Mouse (Mus musculus) kidney, embryonic 16.5 days (tissue): ENCODE data around the gene Ackr2. TPM values are rescaled to one million over a fixed set of nuclear protein-coding genes. Genes with fewer than 3 reads are reported as not detected.

ENCODE experiments used
- ATAC-seq: fragments of 200-750 bp; cut with Nextera tagmentation; 2 replicates; pipeline ENCODE4 v1.8.0; 2017; ENCODE audit warnings: moderate TSS enrichment; ENCODE audit not compliant: low FRiP score, low TSS enrichment
- H3K27ac ChIP-seq: fragments of 300-500 bp; sonication (generic); 2 replicates; pipeline ENCODE4 v1.5.1; 2014; ENCODE audit warnings: low read length
- H3K27me3 ChIP-seq: fragments of 300-500 bp; sonication (generic); 2 replicates; pipeline ENCODE4 v1.6.1; 2014; ENCODE audit warnings: low read length, control low read depth, mixed read lengths; ENCODE audit not compliant: insufficient read depth
- H3K36me3 ChIP-seq: fragments of 300-500 bp; sonication (generic); 2 replicates; pipeline ENCODE4 v1.6.1; 2014; ENCODE audit warnings: low read length, control low read depth, mixed read lengths; ENCODE audit not compliant: insufficient read depth
- H3K4me1 ChIP-seq: fragments of 300-500 bp; sonication (generic); 2 replicates; pipeline ENCODE4 v1.6.1; 2014; ENCODE audit warnings: low read length, control low read depth, mixed read lengths; ENCODE audit not compliant: insufficient read depth
- H3K4me2 ChIP-seq: fragments of 300-500 bp; sonication (generic); replicated peaks from 2 replicates; pipeline ENCODE4 v1.6.1; 2014; ENCODE audit warnings: low read depth, low read length
- H3K4me3 ChIP-seq: fragments of 300-500 bp; sonication (generic); 2 replicates; pipeline ENCODE4 v1.5.1; 2014; ENCODE audit warnings: mild to moderate bottlenecking, low read length
- H3K9ac ChIP-seq: fragments of 300-500 bp; sonication (generic); replicated peaks from 2 replicates; pipeline ENCODE4 v1.6.1; 2014; ENCODE audit warnings: low read length
- H3K9me3 ChIP-seq: fragments of 300-500 bp; sonication (generic); 2 replicates; pipeline ENCODE4 v1.6.1; 2016; ENCODE audit warnings: low read length, control low read depth
- WGBS: fragments of 180-500 bp; shearing (Covaris S2); extraction: QIAGEN DNeasy Blood & Tissue Kit; methylation state at CpG from one replicate; pipeline ENCODE4 v1.1.7; 2014; 5-methylcytosine and 5-hydroxymethylcytosine counted together
- polyA plus RNA-seq: library from polyadenylated mRNA; unstranded; fragments of >200 nt; fragmentation: Nextera tagmentation; extraction: Ambion mirVana; gene quantifications from 2 replicates; pipeline ENCODE4 v1.2.1, GENCODE M21; 2015

Ackr2 gene
- polyA plus RNA-seq, 1 experiment from 2014 or later: 0.90 TPM

GRCm38 (mm10) chr9:121867632-121868031 lies 30.5 kb upstream of the Ackr2 start:
- 78% methylated on average over 6 of the region's 6 CpGs for WGBS
- H3K9me3 ChIP-seq: no peaks in the 10 kb centered on the region
- H3K4me1 ChIP-seq: 0 out of 2 replicates have a peak, but pooled peaks cover 6% of the 10 kb centered on the region
- H3K27ac ChIP-seq: peak overlapping the region; percentile 24; the same call in 1 of the 2 replicates
- no peak overlapping the region for H3K9ac ChIP-seq
- no peak overlapping the region for H3K4me3 ChIP-seq
- H3K27me3 ChIP-seq: no peaks in the 10 kb centered on the region
- ATAC-seq: no peak
- H3K36me3 ChIP-seq: no peaks in the 10 kb centered on the region
- no peak overlapping the region for H3K4me2 ChIP-seq

GRCm38 (mm10) chr9:121868236-121868635 lies 29.9 kb upstream of the Ackr2 start:
- no peaks in the 10 kb centered on the region for H3K36me3 ChIP-seq
- H3K9me3 ChIP-seq: no peaks in the 10 kb centered on the region
- no peak overlapping the region for H3K4me2 ChIP-seq
- H3K9ac ChIP-seq: no peak overlapping the region
- H3K27ac ChIP-seq: no peak overlapping the region
- H3K27me3 ChIP-seq: no peaks in the 10 kb centered on the region
- no peak for ATAC-seq
- 0 out of 2 replicates have a peak, but pooled peaks cover 6% of the 10 kb centered on the region for H3K4me1 ChIP-seq
- H3K4me3 ChIP-seq: no peak overlapping the region
- 67% methylated on average over 6 of the region's 6 CpGs for WGBS

- Histone ChIP-seq H3K4me1 (0 out of 2 replicates have a peak, but pooled peaks cover 6% of the 10 kb centered on the region), H3K9me3 (no peaks in the 10 kb centered on the region), H3K36me3 (no peaks in the 10 kb centered on the region), H3K4me3 (no peak overlapping the region), H3K9ac (no peak overlapping the region), H3K27me3 (no peaks in the 10 kb centered on the region), H3K4me2 (no peak overlapping the region), H3K27ac (no peak overlapping the region)
- WGBS: 80% methylated on average over 5 of the region's 5 CpGs
- ATAC-seq: no peak
Observed at GRCm38 (mm10) chr9:121869432-121869831, 28.7 kb upstream of the Ackr2 start.

GRCm38 (mm10) chr9:121869973-121870515 lies 28.1 kb upstream of the Ackr2 start:
- no peaks in the 10 kb centered on the region for H3K27me3 ChIP-seq
- no peak overlapping the region for H3K4me2 ChIP-seq
- no peaks in the 10 kb centered on the region for H3K9me3 ChIP-seq
- no peaks in the 10 kb centered on the region for H3K36me3 ChIP-seq
- no peak for ATAC-seq
- H3K4me3 ChIP-seq: no peak overlapping the region
- WGBS: 45% methylated on average over 4 of the region's 4 CpGs
- H3K9ac ChIP-seq: no peak overlapping the region
- no peak overlapping the region for H3K27ac ChIP-seq
- H3K4me1 ChIP-seq: 0 out of 2 replicates have a peak, but pooled peaks cover 6% of the 10 kb centered on the region

GRCm38 (mm10) chr9:121872062-121872683 lies 26.0 kb upstream of the Ackr2 start:
- no peak for ATAC-seq
- Histone ChIP-seq H3K4me1 (0 out of 2 replicates have a peak, but pooled peaks cover 6% of the 10 kb centered on the region), H3K9me3 (no peaks in the 10 kb centered on the region), H3K4me2 (no peak overlapping the region), H3K27ac (no peak overlapping the region), H3K9ac (no peak overlapping the region), H3K36me3 (no peaks in the 10 kb centered on the region), H3K27me3 (no peaks in the 10 kb centered on the region), H3K4me3 (no peak overlapping the region)
- 76% methylated on average over 2 of the region's 2 CpGs for WGBS

GRCm38 (mm10) chr9:121873578-121873977 lies 24.6 kb upstream of the Ackr2 start:
- no peaks in the 10 kb centered on the region for H3K27me3 ChIP-seq
- no peaks in the 10 kb centered on the region for H3K9me3 ChIP-seq
- ATAC-seq: no peak
- H3K4me3 ChIP-seq: no peak overlapping the region
- H3K9ac ChIP-seq: no peak overlapping the region
- H3K36me3 ChIP-seq: no peaks in the 10 kb centered on the region
- H3K4me1 ChIP-seq: 0 out of 2 replicates have a peak, but pooled peaks cover 2% of the 10 kb centered on the region
- H3K4me2 ChIP-seq: no peak overlapping the region
- H3K27ac ChIP-seq: no peak overlapping the region

- Histone ChIP-seq H3K36me3 (no peaks in the 10 kb centered on the region), H3K4me1 (0 out of 2 replicates have a peak, but pooled peaks cover 5% of the 10 kb centered on the region), H3K9me3 (no peaks in the 10 kb centered on the region), H3K9ac (no peak overlapping the region), H3K4me3 (no peak overlapping the region), H3K27me3 (no peaks in the 10 kb centered on the region), H3K4me2 (no peak overlapping the region), H3K27ac (no peak overlapping the region)
- no peak for ATAC-seq
- 7% methylated on average over 3 of the region's 3 CpGs for WGBS
Observed at GRCm38 (mm10) chr9:121877052-121877740, 21.0 kb upstream of the Ackr2 start.

GRCm38 (mm10) chr9:121880840-121881239 lies 17.3 kb upstream of the Ackr2 start:
- 21% methylated on average over 14 of the region's 14 CpGs for WGBS

GRCm38 (mm10) chr9:121881301-121881700 lies 16.9 kb upstream of the Ackr2 start:
- Histone ChIP-seq H3K9ac (no peak overlapping the region), H3K9me3 (no peaks in the 10 kb centered on the region), H3K27ac (no peak overlapping the region), H3K4me2 (no peak overlapping the region), H3K4me3 (no peak overlapping the region), H3K4me1 (0 out of 2 replicates have a peak, but pooled peaks cover 5% of the 10 kb centered on the region), H3K27me3 (no peaks in the 10 kb centered on the region), H3K36me3 (no peaks in the 10 kb centered on the region)
- WGBS: 65% methylated on average over 6 of the region's 6 CpGs
- no peak for ATAC-seq

More at GRCm38 (mm10) chr9:121880840-121881239, 17.3 kb upstream of the Ackr2 start:
- no peak overlapping the region for H3K4me3 ChIP-seq
- H3K9me3 ChIP-seq: no peaks in the 10 kb centered on the region
- H3K9ac ChIP-seq: no peak overlapping the region
- H3K4me2 ChIP-seq: peak overlapping the region; percentile 35
- H3K27ac ChIP-seq: no peak overlapping the region
- 0 out of 2 replicates have a peak, but pooled peaks cover 5% of the 10 kb centered on the region for H3K4me1 ChIP-seq
- 0 out of 2 replicates have a peak, but pooled peaks have one; percentile 27 for ATAC-seq
- no peaks in the 10 kb centered on the region for H3K36me3 ChIP-seq
- no peaks in the 10 kb centered on the region for H3K27me3 ChIP-seq
